Mouse (Mus musculus): ENCODE measurements around the gene Slc6a11.

Gene Slc6a11

DNA sequence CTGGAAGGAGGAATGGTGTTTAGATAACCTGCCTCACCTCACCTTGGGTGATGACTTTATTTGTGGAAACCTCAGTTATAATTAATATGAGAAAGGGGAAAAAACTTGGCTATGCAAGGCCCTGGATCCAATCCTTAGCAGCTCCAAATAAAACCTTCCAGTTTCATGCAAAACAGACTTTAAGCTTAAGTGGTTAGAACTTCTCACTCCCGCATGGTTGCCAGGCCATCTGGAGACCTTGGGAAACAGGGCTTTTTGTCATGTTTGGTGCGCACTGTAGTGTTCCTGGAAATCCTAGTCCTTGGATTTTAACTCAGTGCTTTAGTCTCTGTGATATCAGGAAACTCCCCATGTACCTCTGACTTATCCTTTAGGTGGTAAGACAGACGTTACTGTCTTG lies 47.1 kb downstream of the Slc6a11 start:
- peak; percentile 48 for DNase-seq (ENCODE audit: low read depth, low spot score)

GRCm38 (mm10) chr6:114182366-114183179 lies 51.5 kb downstream of the Slc6a11 start:
- no peak for DNase-seq (ENCODE audit: low read depth, low spot score)

- no peak for DNase-seq (ENCODE audit: low read depth, low spot score)
These were observed 56.1 kb downstream of the Slc6a11 start for GRCm38 (mm10) chr6:114187121-114187520.

- DNase-seq (ENCODE audit: low read depth, low spot score): no peak
These were observed 57.8 kb downstream of the Slc6a11 start for GRCm38 (mm10) chr6:114188869-114189268.

DNA sequence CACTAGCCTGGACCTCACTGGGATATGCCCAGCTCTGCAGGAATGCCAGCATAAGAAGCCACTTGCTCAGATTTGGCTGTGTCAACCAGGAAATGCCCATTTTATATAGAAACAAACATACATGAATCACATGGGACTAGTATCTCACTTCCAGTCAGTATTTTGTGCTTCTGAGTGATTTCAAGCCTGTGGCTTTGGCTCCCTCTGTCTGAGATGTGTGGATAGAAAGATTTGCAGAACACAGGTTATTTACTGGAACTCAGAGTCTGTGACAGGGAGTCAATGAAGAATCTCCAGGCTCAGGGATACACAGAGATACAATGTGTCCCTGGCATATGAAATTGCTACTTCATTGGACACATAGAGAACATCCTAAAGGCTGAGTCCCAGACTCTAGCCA lies 65.0 kb downstream of the Slc6a11 start:
- DNase-seq (ENCODE audit: low read depth, low spot score): no peak

DNA sequence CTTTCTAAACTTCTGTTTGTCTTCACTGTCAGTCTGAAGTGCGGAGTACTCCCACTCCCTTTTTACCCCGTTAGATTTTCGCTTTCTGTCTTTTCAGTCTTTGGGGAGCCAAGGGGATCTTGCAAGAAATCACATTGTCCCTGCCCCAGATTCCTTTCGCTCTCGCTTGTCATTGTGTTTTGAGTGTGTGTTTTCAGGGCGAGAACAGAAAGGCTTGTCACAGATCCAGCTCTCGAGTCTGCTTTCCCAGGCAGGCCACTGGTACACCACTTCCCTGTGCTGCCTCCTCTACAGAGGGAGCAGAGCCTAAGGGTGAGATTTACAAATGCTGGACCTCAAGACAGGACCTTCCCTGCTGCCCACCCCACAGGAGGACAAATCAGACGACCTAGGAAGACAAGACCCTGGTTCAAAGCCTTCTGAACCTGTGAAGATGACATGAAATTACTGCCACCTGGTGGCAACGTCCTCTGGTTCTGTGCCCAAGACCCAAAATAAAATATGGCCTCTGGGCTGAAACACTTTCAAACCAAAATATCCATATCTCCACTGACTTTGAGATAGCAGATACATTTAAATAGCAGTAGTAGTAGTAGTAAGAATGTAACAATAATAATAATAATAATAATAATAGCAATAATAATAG lies 68.3 kb downstream of the Slc6a11 start:
- DNase-seq (ENCODE audit: low read depth, low spot score): no peak

DNA sequence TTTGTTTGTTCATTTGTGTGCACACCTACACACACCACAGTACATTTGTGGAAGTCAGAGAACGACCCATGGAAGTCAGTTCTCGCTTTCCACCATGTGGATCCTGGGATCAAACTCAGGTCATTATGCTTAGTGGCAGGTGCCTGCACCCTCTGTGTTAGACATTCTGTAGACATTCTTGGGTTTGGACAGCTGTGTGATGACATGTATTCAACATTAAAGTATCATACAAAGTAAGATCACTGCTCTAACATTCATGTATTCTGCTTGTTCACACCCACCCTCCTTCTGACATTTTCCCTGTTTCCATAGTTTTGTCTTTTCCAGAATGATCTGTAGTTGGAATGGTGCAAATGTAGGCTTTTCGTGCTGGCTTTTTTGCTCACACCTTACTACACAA lies 73.5 kb downstream of the Slc6a11 start:
- no peak for DNase-seq (ENCODE audit: low read depth, low spot score)

- DNase-seq (ENCODE audit: low read depth, low spot score): no peak
These were observed 77.3 kb downstream of the Slc6a11 start for GRCm38 (mm10) chr6:114208296-114208695.

GRCm38 (mm10) chr6:114214393-114214792 lies 83.4 kb downstream of the Slc6a11 start:
- DNase-seq (ENCODE audit: low read depth, low spot score): no peak

DNA sequence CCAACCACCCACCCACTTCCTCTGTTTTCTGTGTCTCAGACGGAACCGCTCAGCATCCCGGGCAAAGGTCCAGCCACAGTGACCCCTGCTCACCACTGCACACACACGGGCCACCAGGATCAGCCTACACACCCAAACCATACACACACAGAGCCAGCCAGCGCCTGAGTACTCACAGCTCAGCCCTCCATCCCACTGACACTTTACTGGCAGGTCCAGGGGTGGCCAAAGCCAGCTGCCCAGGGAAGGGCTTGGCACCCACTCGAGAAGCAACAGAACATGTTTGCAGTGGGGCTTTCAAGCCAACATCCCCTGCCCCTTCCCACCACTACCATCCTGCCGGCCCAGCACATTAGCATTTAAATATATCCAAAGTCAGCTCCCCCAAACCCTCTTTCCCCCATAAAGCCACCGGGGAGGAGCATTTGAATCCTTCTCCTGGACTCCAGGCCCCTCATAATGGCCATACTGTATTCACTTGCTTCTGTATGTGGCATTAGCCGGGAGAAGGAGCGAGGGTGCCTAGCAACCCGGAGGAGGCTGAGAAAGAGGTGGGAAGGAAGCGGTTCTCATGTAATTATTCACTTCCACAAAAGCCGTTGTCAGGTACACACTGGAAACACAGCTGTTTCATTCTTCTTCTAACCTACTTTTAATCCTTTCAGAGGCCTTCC lies 85.8 kb downstream of the Slc6a11 start:
- peak; percentile 50 for DNase-seq (ENCODE audit: low read depth, low spot score)

DNA sequence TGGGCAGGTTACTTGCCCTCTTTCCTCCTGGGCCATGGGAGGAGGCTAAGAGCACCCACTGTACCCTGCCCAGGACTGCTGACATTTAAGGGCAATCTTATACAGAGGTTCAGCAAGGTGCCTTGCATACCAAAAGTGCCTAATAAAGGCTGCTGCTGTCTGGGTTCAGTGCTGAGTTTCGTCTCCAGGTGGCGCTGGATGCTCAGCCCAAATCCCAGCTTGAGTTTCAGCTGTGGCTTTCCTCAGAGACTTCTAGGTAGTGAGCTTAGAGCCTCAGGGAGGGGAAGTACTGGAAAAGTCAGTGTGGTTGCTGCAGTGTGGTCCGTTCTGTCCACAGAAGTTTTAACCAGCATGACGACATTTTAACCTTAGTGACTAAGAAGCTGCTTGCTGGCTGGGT lies 93.4 kb downstream of the Slc6a11 start:
- DNase-seq (ENCODE audit: low read depth, low spot score): peak; percentile 21

DNA sequence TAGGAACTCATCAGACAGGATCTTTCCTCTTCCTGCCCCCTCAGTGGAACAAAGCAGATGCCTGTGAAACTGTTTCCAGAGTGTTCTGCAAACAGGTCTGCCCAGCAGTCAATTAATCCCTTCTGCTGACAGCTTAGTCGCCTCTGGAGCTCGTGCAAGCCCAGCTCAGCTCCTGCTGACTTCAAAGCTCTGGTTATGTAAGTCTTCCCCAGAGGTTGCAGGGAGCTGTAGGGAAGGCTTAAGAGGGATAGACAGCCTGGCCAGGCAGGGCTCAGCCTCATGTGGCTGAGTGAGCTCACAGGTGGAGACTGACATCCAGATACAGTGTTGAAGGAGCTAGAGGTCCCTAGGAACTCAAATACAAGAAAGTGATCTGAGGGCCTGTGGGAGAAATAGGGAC lies 96.3 kb downstream of the Slc6a11 start:
- DNase-seq (ENCODE audit: low read depth, low spot score): no peak

- DNase-seq (ENCODE audit: low read depth, low spot score): no peak
These were observed 97.2 kb downstream of the Slc6a11 start for GRCm38 (mm10) chr6:114228196-114228595.

DNA sequence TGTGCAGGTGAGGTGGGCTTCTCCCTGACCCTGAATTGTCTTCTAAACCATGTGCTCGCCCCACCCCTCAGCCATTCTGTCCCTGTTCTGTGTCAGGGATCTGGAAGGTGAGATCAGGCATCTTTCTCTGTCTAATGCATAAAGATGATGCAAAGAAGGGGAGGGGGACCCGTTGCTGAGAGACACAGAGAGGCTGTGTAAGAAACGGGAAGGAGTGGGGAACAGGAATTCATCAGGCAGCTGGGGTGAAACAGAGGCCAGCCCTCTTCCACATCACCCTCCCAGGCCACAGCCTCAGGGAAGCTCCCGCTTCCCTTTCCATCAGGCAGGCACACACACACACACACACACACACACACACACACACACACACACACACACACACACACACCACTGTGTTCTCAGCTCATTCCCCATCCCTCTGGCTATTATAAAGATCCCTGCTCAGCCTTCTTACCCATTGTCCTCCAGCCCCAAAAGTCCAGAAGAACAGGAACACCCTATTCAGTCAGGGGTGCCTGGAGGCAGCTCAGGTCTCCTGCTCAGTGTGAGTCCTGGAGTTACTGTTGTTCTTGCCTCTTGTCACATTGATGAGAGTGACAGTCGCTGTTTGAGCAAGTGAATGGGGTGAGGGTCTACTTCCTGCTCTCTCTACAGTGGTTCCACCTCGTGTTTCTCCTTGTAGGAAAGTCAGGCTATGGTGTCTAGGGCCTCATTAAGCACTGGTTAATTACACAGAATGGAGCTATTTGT lies 108.0 kb downstream of the Slc6a11 start:
- no peak for DNase-seq (ENCODE audit: low read depth, low spot score)

DNA sequence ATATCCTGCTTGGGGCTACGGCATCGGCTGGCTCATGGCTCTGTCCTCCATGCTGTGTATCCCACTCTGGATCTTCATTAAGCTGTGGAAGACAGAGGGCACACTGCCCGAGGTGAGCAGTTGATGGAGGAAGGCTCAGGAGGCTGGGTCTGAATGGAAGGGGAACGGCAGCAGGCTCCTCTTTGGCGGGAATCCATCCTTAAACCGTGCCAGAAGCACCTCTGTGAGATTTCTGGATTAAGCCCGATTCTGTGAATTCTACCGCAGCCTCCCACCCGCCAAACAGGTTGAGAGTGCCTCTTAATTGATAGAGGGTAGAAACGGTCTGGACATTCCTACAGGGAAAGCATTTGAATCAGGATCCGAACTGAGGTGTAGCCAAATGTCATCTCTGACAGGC lies 114.6 kb downstream of the Slc6a11 start:
- DNase-seq (ENCODE audit: low read depth, low spot score): no peak

DNA sequence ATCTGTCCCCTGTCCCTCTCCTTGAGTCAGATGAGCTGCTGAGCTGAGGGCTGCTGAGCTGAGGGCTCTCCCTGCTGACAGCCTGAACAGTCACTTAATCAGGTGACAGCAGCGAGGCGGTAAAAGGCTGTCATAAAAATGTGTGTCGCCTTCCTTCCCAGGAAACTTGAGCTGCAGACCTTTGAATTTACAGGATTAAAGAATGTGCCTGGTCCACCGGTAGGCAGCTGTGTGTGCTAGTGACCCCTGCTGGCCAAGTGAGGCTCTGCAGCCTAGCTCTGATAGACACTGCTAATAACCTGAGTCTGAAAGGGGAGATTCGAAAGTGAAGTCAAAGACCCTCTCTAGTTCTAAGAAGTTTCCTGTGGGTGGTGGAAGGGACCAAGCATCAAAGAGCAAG lies 119.3 kb downstream of the Slc6a11 start:
- no peak for DNase-seq (ENCODE audit: low read depth, low spot score)

DNA sequence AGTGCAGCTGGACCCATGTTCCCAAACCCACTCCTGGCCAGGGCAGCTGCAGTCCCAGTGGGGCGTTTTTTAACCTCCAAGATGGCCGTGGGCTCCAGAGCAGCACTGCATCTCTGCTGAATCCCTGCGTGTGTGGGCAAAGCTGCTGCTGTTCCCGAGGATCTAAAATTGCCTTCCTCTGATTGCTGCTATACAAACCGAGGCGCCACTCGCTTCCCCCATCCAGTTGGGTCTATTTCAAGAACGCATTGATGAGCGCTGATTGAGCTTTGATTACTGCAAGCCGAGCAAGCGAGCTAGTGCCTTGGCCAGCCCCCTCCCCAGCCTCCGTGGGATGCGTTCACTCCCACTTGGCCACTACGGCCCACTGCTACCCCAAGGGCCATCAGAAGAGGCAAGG lies 123.9 kb downstream of the Slc6a11 start:
- peak; percentile 68 for DNase-seq (ENCODE audit: low read depth, low spot score)

GRCm38 (mm10) chr6:114257762-114258361 lies 126.8 kb downstream of the Slc6a11 start:
- DNase-seq (ENCODE audit: low read depth, low spot score): no peak

- DNase-seq (ENCODE audit: low read depth, low spot score): no peak
These were observed 127.7 kb downstream of the Slc6a11 start for GRCm38 (mm10) chr6:114258661-114259193.

GRCm38 (mm10) chr6:114261609-114262008 lies 130.6 kb downstream of the Slc6a11 start:
- no peak for DNase-seq (ENCODE audit: low read depth, low spot score)

DNA sequence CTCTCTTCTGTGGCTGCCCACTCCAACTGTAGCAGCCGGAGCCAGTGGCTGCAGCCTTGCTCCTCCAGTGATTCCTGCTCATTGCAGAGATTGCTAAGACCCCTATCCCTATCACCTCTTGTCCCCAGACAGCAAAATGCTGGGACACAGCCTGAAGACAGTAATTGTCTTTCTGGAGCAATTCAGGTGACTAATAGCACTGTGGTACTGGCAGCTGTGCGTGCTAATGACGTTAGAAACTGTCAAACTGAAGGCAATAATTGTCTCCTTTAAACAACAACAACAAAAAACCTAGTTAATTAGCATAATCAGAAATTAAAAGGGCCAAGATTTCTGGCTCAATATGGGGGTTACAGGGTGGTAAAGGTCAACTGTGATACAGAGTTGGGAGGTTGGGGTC lies 133.0 kb downstream of the Slc6a11 start:
- no peak for DNase-seq (ENCODE audit: low read depth, low spot score)

Data from telencephalon, adult 2 months (tissue).